Mouse (Mus musculus): ENCODE measurements at regions not wholly inside any gene's neighbourhood (a gene's known extent, or its start where the extent isn't known, plus 50 kb on each side); places are given as distances from the start of the nearest gene placed in this dataset.

DNA sequence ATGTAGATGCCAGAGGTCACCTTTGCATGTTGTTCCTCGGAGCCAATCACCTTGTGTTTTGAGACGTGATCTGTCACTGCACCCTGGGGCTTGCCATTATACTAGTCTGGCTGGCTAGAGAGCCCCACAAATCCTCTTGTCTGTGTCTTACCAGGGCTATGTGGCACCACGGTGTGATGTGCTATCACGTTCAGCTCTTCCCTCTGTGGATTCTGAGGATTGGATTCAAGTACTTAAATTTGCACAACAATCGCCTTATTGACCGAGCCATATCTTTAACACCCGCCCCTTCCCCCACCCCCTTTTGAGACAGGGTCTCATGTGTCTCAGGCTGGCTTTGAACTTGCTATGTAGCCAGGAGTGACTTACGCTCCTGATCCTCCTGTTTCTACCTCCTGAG lies 70.8 kb upstream of the Mboat1 start:
- TF ChIP-seq CTCF (IDR thresholded peaks at IDR 0.05; ENCODE audit: borderline replicate concordance, insufficient read depth, low read depth, low read length) (no peak), POLR2A (IDR thresholded peaks at IDR 0.05; ENCODE audit: borderline replicate concordance, insufficient read depth, low read length) (no peak)
